In the genomic region with DNA sequence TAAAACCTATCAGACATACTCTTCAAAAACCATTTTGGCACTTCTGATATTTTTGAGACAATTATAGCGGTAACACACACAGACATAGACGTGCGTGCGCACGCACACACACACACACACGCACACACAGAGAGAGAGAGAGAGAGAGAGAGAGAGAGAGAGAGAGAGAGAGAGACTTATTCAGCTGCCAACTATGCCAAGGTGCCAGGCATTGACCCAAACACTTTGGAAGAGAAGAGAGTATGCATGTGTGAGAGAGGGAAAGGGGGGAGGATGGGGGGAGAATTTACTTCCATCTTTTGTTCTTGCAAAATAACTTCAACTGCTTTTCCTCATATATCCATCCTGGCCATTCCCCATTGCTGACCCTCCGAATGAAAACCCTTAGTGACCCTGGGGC, we compare ENCODE assay signal across 10 mouse cellular contexts.
"Had no signal": no experiment of that assay in that cellular context is flagged by ENCODE, and none has a peak within 500 bp of the region (broad histone marks: within the 10 kb centered on the region; RNA-seq: fewer than 3 reads in every experiment).

No protein-coding gene starts in this region.

- DNase-seq: cerebellum, adult 8-10 months; embryo, embryonic 11 days; gastrocnemius, adult 2 months; gastrocnemius, postnatal 10 days; gastrocnemius, postnatal 14 days; gastrocnemius, postnatal 25 days; gastrocnemius, postnatal 36 days; heart, adult 11 months; heart, adult 18-20 months; heart, adult 2 months had no signal
